Mouse (Mus musculus) thymus, postnatal 25 days (tissue): Measurements from ENCODE around the gene Fkbp6.

ENCODE experiments used
- DNase-seq: peaks from one replicate; pipeline ENCODE4 v3.0.0; 2022

Gene Fkbp6

DNA sequence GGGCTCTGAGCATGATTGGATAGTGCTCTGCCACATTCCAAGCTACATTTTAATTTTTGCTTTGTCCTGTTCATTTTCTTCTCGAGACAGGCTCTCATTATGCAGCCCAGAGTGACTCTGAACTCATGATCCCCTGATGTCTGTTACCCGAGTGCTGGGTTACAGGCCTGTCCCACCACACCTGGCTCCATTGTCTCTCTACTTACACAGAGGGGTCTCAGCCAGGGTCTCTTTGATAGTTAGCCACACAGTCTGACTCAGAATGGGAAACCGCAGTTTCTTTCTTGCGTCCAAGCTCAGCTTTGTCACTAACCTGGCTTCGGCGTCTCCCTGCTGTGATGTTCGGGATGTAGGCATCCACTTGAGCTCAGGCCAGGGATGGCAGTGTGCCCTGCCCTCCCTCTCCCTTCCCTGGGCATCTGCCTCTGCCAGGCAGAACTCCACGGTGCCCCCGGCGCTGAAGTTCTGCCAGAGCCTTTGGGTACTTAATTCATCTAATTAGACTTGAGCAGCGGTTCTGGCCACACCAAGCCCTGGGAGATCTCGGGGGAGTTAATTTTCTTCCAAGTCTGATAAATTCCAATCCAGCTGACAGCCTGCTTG, 78.2 kb downstream of the Fkbp6 start:
- DNase-seq: no peak

DNA sequence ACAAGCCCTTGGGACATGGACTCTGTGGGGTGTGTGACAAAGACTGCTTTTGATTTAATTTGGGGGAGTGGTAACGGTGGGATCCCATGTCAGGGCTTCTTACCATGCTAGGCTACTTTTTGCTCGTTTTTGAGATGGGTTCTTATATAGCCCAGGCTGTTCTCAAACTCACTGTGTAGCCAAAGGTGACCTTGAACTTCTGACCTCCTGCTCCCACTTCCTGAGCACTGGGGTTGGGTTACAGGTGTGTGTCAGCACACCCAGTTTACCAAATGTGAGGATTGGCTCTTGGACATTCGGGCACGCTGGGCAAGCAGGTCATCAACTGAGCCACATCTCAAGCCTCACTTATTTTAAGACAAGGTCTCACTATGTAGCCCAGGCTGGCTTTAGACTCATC, 79.5 kb downstream of the Fkbp6 start:
- DNase-seq: no peak

DNA sequence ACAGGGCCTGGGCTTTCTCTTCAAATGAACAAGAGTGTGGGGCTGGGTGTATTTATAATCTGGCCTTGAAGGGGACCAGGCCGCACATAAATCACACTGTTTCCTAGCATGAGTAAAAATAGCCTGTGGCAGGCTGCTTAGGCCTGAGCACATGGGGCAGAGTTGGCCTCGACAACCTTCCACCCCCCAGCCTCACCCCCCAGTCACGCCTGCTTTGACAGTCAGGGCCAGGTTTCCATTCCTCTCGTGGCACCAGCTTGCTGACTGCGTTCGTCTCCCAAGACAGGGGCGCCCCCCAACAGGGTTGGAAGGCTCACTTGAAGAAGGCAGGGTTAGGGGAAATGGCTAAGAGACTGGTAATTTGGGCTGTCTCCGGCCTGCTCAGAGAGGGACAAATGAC, 80.4 kb downstream of the Fkbp6 start:
- no peak for DNase-seq

DNA sequence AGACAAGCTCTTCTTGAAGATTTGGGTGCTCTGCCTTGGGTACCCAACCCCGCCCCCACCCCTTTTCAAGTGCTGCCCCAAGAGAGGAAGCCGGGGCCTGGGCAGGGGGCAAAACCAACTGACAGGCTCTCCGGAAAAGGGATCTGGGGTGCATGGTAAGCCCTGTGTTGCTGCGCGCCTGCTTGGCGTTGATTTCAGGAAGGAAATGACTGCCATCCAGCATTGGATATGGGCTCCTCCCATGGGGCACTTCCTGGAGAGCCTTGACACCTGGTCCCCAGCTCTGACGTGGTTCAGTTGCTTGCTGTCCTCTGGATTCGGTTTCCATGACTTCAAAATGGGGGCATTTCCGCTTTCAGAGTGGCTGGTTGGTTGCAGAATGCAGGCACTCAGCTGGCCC, 85.3 kb downstream of the Fkbp6 start:
- DNase-seq: peak; percentile 51

DNA sequence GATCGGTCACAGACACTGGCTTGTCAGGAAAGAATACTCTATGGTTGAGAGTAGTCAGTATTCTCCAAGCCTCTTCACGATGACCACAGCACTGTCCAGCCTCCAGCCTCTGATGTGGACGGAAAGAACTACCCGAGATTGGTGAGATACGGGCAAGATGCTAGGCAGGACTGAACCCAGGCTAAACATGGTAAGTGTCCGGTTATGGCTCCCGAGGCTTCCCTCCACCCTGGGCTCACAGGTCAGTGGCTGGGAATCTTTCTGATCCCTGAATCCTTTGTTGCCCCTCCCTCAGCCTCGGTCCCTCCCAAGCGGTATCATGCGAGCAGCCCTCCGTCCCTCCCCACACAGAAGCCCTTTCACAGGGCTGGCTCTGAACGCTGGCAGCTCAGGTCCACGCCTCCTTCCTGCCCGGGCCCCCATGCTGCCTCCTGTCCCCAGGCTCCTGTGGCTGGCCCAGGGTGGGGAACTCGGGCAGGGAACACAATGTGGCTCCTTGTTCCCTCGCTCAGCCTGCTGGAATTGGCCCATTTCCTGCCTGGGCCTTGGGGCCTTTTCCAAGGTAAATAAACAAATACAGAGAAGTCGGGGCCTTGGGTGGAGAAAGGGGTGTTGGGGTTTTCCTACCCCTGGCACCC, 85.9 kb downstream of the Fkbp6 start:
- DNase-seq: peak; percentile 49

DNA sequence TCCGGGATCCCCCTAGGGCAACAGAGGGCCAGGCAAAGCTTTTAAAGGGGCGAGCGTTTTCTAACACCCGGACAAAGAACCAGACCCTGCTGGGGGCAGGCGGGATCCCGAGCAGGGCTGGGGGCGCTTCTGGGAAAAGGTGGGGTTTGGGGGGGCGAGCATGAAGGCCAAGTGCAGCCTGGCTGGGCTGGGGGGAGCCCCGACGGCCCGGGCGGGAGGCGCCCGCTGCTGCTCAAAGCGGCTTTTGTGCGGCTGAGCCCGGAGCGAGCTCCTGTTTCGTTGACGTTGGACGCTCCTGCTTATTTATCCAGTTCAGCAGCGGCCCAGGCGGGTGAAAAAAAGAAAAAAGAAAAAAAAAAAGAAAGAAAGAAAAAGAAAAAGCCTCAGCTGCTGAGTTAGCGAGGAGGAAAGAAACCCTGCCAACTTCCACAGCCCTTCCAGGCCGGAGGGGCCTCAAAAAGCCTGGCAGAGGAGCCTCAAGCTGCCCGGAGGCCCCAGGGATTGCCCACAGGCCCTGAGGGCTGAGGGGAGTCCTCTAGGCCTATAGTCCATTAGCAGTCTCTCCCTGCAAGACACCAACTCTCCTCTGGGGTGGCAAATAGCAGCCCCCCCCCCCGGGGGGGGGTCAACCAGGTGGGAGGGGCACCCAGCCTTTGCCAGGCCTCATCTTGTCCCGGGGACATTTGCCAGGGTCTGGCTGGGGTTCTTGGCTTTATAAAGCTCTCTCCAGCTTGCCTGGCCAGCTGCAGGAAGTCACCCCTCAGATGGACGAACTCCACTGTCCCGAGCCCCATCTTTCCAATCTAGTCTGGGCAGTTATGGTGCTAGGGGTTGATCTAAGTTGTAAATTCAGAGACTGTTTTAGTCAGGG, 91.3 kb downstream of the Fkbp6 start:
- DNase-seq: no peak

DNA sequence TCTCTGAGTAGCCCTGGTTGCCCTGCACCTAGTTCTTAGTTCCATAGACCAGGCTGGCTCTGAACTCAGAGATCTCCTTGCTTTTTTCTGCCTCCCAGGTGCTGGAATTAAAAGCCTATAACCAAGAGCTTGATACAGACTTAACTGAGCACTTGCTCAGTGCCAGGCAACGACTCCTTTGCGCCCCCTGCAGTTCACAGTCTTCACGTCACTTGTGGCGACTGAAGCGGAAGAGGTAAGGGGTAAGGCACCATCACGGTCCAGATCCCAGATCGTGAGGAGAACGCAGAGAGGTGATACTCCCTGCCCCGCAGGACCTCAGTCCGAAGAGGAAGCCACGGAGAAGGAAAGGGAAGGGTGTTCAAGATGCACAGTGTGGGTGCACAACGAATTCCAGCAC, 92.3 kb downstream of the Fkbp6 start:
- no peak for DNase-seq

DNA sequence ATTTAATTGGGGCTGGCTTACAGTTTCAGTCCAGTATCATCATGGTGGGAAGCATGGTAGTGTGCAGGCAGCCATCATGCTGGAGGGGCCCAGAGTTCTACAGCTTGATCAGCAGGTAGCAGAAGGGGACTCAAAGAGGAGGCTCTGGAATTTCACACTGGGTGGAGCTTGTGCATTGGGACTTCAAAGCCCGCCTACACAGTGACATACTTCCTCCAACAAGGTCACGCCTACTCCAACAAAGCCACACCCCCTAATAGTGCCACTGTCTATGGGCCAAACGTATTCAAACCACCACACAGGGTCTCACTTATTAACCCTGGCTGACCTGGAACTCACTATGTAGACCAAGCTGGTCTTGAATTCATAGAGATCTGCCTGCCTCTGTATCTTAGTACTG, 93.7 kb downstream of the Fkbp6 start:
- no peak for DNase-seq

DNA sequence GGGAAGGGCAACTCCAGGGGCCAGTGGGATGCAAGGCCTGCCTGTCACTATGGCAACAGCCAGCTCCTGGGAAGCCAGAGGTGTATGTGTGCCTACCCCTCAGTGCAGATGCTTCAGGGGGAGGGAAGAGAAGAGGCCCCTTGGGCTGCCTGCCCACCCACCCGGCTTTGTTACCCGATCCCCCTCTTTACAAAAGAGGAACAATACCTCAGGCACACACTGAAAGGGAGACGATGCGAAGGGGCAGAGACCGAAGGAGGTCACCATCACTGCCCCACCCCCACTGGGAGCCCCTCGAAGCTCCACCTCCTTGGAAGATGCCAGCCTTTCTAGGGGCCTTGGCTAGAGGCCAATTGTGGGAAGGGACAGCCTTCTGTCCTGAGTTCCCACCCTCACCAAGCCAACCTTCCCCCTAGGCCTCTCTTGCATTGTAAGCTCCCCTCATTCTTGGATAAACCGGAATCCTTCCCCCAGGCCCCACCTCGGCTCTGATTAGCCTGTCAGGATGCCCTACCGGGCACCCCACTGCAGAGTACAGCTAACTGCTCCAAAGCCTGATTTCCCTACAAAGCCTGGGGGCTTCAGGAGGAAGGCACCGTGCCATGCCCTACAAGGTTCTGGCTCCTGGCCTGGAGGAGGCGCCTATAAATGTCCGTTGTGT, 96.0 kb downstream of the Fkbp6 start:
- no peak for DNase-seq

DNA sequence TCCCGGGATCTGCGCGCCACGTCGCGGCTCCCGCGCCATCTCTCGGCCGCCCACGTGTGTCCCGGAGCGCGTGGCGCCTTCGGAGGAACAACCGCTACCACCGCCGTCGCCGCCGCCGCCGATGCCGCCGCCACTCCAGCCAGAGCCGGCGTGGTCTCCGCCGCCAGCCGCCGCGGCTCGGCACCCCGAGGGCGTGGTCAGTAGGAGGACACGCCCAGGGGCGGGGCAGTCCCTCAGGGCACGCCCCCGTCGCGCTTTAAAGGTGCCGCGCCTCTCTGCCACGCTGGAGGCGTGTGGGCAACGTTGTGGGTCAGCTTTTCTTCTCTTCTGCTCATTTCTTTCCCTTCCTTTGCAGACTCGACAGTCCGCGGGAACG, 98.8 kb downstream of the Fkbp6 start, which contains the start of gene Fzd9:
Fzd9 (minus strand) TSS at position 152 of the 376 bp plus-strand sequence.
- DNase-seq: peak; percentile 85

DNA sequence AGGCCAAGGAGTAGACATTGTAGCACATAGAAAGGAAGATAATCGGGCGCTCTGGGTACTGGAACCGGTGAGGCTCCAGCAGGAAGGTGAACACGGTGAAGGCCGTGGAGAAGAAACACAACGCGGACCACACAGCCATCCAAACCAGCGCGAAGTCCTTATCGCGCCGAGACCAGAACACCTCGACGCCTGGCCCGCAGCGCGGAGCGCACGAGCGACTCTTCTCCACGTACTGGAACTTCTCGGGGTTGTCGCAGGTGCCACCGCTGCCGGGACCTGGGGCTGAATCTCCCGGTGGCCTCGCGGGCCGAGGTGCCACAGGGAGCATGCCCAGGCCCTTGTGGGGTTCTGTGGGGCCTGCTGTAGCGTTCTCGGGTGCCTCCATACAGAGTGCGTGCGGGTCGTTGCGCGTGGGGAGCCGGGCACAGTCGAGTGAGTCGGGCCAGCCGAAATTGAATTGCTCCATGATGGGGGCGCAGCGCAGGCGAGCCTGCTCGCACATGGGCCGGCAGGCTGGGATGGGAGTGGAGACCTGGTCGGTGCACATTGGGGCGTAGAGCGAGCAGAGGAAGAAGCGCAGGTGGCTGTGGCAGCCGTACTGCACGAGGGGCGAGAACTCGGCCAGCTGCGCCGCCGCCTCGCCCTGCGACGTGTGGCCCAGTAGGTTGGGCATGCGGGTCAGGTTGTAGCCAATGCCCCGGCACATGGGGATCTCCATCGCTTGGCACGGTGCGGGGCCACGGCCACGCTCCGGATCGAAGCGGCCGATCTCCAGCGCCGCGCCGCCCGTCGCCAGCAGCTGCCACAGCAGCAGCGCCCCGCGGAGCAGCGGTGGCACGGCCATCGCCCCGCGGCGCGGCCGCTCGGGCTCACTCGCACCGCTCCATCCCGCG, 99.4 kb downstream of the Fkbp6 start:
- DNase-seq: peak; percentile 18

DNA sequence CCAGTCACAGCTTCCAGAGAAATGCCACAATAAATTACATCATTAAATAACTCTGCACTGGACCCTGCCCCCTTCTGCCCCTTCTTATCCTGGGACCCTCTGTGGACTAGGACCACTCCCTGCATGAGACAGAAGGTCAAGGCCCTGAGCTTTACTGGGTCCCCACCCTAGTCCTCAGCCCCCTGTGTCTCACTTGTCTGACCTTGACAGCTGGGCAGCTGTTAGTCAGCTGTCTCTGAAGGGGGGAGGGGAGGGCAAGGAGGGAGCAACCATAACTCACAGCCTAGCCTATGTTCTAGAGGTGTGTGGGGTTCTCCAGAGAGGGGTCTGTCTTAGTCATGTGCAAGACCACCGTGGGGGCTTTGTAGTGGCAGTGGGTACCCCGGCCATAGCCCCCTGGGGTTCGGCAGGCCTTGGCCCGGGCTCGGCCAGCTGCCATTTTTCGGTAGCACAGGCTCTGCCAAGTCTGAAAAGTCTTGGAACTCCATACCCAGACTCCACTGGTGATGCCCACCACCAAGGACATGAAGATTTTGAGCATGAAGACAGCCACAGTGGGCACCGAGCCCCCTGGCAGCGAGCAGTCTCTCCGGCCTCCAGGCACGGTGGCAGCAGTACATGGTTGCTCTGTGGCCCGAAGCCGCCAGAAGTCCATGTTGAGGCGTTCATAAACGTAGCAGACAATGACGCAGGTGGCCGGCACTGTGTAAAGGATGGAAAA, 100.7 kb downstream of the Fkbp6 start:
- DNase-seq: no peak

DNA sequence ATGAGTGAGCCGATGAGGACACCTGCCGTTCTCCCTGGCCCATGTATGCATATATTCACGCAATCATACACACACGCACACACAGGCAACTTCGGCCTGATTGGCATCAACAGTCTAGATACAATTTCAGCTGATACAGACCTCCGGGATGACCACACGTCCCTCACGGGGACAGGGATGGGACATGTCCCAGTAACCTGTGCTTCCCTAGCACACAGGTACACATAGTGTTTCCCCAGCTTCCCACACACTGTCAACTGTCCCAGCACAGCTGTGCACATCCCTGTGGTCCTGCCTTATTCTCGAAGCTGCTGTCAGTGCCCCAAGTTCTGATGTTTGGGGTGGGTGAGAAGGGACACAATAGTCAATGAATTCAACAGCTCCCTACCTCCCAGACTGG, 102.5 kb downstream of the Fkbp6 start:
- DNase-seq: no peak

DNA sequence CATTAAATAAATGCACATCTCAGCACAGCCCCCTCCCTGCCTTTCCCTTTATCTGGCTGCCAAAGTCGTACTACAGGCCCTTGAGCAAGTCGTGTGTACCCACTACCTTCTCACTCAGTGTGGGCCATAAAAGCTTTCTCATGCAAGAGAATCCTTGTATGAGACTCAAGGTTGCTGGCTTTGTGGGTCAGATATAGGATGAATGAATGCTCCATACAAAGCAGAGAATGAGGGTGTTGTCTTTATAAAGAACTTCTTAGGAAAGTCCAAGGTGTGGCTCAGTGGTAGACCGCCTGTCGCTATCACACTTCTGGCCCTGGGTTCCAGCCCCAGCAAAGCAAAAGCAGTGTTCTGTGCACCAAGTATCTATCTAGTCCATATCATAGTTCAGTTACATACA, 103.3 kb downstream of the Fkbp6 start:
- DNase-seq: no peak

DNA sequence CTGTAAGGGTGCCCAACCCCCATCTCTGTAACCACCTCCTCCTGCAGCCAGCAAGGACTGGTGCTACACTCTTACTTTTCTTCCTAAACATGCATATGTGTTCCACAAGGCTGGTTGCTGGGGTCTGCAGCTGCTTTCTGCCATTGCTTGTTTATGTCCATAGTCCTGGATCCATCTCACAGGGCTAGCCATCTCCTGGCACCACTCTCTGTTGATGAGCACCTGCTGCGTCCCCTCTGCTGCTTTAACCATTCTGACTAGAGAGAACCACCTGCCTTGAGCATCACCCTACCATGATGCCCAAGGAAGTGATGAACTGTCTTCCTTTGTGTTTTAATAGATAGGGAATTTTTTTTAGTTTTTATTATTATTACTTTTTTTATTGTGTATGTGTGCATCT, 106.7 kb downstream of the Fkbp6 start:
- no peak for DNase-seq

DNA sequence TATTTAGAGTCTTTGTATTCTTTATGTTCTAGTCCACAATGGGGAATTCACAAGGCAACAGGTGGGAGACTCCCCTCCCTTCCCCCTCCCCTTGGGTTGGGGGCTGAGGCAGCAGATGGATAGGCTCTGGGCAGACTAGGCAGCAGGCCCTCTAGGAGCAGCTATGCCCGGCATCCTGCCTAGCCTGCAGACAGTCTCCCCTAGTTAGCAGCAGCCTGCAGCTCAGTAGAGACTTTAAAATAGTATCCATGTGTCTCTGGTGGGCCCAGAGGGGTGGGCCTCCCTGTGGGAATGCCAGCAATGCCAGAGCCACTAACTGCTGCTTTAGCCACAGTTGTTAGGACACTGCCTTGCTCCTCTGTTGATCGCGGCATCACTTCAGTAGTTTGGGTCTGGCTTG, 107.2 kb downstream of the Fkbp6 start:
- DNase-seq: no peak

DNA sequence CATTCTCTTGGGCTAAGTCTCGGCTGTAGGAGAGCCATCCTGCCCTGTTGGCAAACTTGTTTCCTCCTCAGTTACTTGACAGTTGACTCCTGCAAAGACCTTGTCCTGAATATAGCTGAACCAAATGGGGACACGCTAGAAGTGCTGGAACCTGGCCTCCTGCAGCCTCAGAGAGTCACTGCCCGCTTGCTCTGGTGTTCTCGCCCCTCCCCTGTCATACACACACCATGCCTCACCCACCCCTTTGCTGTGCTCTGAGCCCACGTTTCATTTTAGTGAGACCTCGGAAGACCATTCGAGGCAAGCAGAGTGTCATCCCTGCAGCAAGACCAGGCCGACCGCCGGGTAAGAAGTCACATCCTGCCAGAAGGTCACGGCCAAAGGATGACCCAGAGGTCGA, 107.7 kb downstream of the Fkbp6 start:
- DNase-seq: no peak
